Mouse (Mus musculus): Measurements from ENCODE around the gene 2310033P09Rik. TPM values are rescaled to one million over a fixed set of nuclear protein-coding genes. Genes with fewer than 3 reads are reported as not detected.

2310033P09Rik gene
- 21.2 and 21.8 TPM in 2 replicates for polyA plus RNA-seq (2012; rRNA removed)

DNA sequence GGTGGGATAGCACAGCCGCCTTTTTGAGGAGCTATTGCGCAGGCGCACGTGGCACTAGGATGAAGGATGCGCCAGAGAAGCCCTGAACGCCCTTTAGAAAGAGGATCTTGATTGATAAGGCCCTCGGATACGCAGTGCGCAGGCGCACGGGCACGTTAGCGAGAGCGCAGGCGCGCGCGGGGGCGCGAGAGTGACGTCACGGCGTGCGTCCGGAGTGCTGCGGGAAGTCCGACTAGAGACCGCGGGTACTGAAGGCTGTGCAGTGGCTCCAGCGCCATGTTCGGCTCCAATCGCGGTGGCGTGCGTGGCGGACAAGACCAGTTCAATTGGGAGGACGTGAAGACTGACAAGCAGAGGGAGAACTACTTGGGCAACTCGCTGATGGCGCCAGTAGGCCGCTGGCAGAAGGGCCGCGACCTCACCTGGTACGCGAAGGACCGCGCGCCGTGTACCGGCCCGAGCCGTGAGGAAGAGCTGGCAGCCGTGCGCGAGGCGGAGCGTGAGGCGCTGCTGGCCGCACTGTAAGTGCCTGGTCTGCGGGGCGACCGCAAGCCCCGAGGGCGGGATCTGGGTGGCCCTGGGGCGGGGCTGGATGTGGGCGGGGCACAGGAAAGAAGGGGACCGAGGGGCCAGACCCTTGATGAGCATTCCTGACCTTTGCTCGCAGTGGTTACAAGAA lies at the start of gene 2310033P09Rik:
Gene 2310033P09Rik (plus strand): TSS at position 169 of the 679 bp plus-strand sequence.

GRCm38 (mm10) chr11:59163255-59164236 lies 44.6 kb upstream of the 2310033P09Rik start, which contains the start of gene Iba57:
Iba57 (minus strand) TSS chr11:59163739.

DNA sequence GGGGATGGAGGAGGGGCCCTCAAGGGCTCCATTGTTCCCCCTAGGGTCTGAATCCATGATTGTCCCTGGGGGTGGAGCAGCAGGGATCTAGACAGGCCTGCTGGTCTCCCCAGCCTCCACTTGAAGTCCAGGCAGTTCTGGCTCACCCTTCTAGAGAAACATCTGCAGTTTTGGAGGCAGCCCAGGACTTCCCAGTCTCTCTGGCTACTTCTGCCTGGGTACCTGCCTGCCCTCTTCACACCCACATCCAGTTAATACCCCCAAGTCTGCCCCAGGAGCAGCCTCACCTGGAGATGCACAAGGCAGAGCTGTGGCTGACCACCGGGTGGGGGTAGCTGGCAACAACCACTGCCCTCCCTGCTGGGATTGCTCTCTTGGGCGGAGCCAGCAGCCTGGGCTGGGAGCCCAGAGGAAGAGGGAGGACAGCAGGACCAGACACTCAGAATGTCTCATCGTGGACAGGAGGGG lies 25.2 kb upstream of the 2310033P09Rik start, which contains the start of gene Gjc2:
Gene Gjc2 (minus strand): TSS at position 350 of the 468 bp plus-strand sequence.

DNA sequence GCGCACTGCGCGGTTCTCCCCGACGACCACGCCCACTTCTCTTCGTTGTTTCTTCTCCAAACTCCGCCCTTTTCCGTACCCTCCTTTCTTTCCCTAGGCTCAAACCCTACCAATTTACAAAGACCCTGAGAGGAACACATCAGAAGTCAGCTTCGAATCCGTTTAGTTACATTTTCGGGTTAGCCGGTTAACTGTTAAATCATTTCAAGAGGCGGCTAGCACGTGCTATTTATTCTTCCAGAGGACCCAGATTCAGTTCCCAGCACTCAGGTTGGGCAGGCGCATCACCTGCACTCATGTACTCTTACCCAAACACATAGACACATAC lies 16.1 kb upstream of the 2310033P09Rik start, which contains the start of gene Guk1:
Gene Guk1 (minus strand): TSS at position 154 of the 328 bp plus-strand sequence.

DNA sequence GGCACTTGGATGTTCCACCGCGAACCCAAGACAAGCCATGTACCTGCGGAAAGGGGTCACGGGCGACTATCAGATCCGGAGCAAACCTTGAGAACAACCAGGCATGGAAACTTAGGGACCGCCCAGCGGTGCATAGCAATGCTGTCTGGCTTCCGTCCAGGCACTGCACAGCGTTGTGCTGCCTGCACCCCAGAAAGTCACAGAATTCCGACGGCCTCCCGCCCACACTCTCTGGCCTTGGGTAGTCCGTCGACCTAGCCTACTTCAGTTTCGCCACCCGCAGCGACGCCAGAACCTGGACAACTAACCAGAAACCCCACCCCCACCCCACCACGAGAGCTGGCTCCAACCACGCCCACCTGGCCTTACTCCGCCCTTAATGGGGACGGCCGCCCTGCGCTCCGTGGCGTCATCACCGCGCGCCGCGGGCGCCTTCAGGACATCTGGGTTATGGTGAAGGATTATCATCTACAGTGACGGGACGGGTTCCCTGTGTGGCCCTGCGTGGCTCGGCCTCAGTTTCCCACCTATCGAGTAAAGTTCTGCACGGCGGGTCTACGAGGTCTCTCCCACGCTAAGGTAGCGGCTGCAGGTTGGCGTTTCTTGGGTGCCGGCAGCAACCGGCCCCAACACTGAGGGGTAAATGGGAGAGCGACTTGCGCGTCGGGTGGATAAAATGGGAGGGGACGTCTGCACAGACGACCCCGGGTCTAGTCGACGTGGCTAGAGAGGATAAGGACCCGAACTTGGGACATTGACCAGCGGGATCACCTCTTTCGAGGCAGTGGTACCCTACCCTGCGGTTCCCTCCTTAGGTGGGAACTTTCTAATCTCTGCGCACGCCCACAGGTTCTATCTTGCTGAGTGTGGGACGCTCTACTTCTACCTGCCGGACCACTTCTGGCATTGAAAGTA lies 5.8 kb upstream of the 2310033P09Rik start, which contains the start of gene Mrpl55:
Gene Mrpl55 (plus strand): TSS at position 406 of the 915 bp plus-strand sequence.

GRCm38 (mm10) chr11:59228122-59228953 lies 20.2 kb downstream of the 2310033P09Rik start, which contains the start of gene Arf1:
Arf1 (minus strand) TSS chr11:59228270.

Other genes starting within 250 kb of the 2310033P09Rik start
- gene Trim11, start 230.2 kb upstream of the 2310033P09Rik start, polyA plus RNA-seq (2012; rRNA removed): 39.6 and 41.5 TPM in 2 replicates
- 0.26 and 0.27 TPM in 2 replicates for gene Obscn, start 71.9 kb upstream of the 2310033P09Rik start, polyA plus RNA-seq (2012; rRNA removed)
- 7.6 and 7.7 TPM in 2 replicates for gene Iba57, start 44.6 kb upstream of the 2310033P09Rik start, polyA plus RNA-seq (2012; rRNA removed)
- gene Gjc2, start 25.1 kb upstream of the 2310033P09Rik start, polyA plus RNA-seq (2012; rRNA removed): 6.3 and 6.6 TPM in 2 replicates
- gene Guk1, start 16.1 kb upstream of the 2310033P09Rik start, polyA plus RNA-seq (2012; rRNA removed): 151 and 180 TPM in 2 replicates
- 35.7 and 41.0 TPM in 2 replicates for gene Mrpl55, start 5.8 kb upstream of the 2310033P09Rik start, polyA plus RNA-seq (2012; rRNA removed)
- gene Arf1, start 19.9 kb downstream of the 2310033P09Rik start, polyA plus RNA-seq (2012; rRNA removed): 635 and 733 TPM in 2 replicates
- gene Wnt3a, start 82.4 kb downstream of the 2310033P09Rik start, polyA plus RNA-seq (2012; rRNA removed): not detected in 2 replicates
- gene Wnt9a, start 98.6 kb downstream of the 2310033P09Rik start, polyA plus RNA-seq (2012; rRNA removed): 1.6 and 1.8 TPM in 2 replicates
- gene Prss38, start 167.3 kb downstream of the 2310033P09Rik start, polyA plus RNA-seq (2012; rRNA removed): not detected in 2 replicates
- gene Jmjd4, start 241.7 kb downstream of the 2310033P09Rik start, polyA plus RNA-seq (2012; rRNA removed): 3.7 and 4.3 TPM in 2 replicates
- gene Snap47, start 242.9 kb downstream of the 2310033P09Rik start, polyA plus RNA-seq (2012; rRNA removed): 25.8 and 30.7 TPM in 2 replicates

Measured in colon, adult 2 months (tissue).